Mouse (Mus musculus) frontal cortex, postnatal 14 days (tissue): ENCODE measurements around the gene Sars2.

Experiments
- DNase-seq, 2 experiments: peaks; one replicate each; pipeline ENCODE4 v3.0.0; 2022; ENCODE audit warnings: low spot score in 2 of 2

The Sars2 gene

GRCm38 (mm10) chr7:28778825-28779224, 37.0 kb downstream of the Sars2 start:
- DNase-seq, result no peak

GRCm38 (mm10) chr7:28780067-28780658, 38.4 kb downstream of the Sars2 start:
- DNase-seq, result peak; percentile 77 to 88

GRCm38 (mm10) chr7:28780857-28781256, 39.1 kb downstream of the Sars2 start:
- no peak for DNase-seq

GRCm38 (mm10) chr7:28781261-28781663, 39.5 kb downstream of the Sars2 start:
- DNase-seq, result no peak

GRCm38 (mm10) chr7:28785161-28785560, 43.4 kb downstream of the Sars2 start:
- no peak for DNase-seq

- no peak for DNase-seq
Measured at GRCm38 (mm10) chr7:28787884-28788283, 46.1 kb downstream of the Sars2 start.

- DNase-seq, result no peak
Measured at GRCm38 (mm10) chr7:28788307-28789195, 46.8 kb downstream of the Sars2 start, which contains the start of gene Rinl. TSS of gene Rinl (plus strand) at chr7:28788969.

- DNase-seq, result no peak
Measured at GRCm38 (mm10) chr7:28789235-28789634, 47.4 kb downstream of the Sars2 start.

- DNase-seq, result no peak
Measured at GRCm38 (mm10) chr7:28790066-28790806, 48.4 kb downstream of the Sars2 start.

GRCm38 (mm10) chr7:28791706-28792105, 49.9 kb downstream of the Sars2 start:
- no peak for DNase-seq

GRCm38 (mm10) chr7:28792391-28793185, 50.8 kb downstream of the Sars2 start:
- no peak for DNase-seq

- no peak for DNase-seq
Measured at GRCm38 (mm10) chr7:28793834-28794233, 52.0 kb downstream of the Sars2 start.

GRCm38 (mm10) chr7:28794496-28794895, 52.7 kb downstream of the Sars2 start:
- DNase-seq, result no peak

- DNase-seq, result no peak
Measured at GRCm38 (mm10) chr7:28795832-28796231, 54.0 kb downstream of the Sars2 start.

GRCm38 (mm10) chr7:28796562-28796975, 54.8 kb downstream of the Sars2 start:
- peak in 1 of 2 experiments; percentile 64 for DNase-seq

GRCm38 (mm10) chr7:28799994-28800393, 58.2 kb downstream of the Sars2 start:
- no peak for DNase-seq

GRCm38 (mm10) chr7:28801451-28801850, 59.7 kb downstream of the Sars2 start:
- no peak for DNase-seq

GRCm38 (mm10) chr7:28801901-28802670, 60.3 kb downstream of the Sars2 start:
- no peak for DNase-seq

- DNase-seq, result no peak
Measured at GRCm38 (mm10) chr7:28802846-28803588, 61.2 kb downstream of the Sars2 start.
